Mouse (Mus musculus): ENCODE results near the gene Sdk2.

Sdk2 gene

DNA sequence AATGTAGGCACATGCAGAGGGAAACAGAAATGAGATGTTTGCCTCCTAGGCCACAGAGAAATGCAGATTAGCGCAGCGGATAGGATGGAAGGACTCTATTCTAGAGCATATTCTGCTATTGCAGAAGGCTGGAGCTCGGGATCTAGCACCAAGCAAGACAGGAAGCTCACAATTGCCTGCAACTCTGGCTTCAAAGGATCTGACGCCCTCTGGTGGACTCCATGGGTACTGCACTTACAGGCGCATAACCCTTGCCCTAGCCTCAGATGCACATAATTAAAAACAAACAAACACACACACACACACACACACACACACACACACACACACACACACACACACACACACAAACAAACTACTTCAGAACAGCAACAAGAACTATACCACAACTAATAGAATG lies 203.4 kb downstream of the Sdk2 start:
- in situ Hi-C loops (cut with MboI; ENCODE audit: low sequenced_read_pairs), result loop anchor here (10.0 kb wide), 1 partner anchor 771 kb away; no protein-coding TSS in a partner anchor

DNA sequence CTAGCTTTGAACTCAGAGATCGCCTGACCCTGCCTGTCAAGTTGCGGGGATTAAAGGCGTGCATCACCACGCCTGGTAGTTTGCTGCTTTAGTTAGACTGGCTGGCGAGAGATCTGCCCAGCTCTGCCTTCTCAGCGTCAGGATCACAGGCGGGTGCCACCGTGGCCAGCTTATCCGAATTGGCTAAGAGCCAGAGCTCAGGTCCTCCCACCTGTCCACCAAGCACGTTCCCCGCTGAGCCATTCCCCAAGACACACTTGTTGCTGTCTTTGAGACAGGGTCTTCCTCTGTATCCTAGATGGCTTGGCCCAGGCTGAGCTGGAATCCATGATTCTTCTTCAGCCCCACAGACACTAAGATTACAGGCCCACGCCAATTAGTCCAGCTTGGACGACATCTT lies 211.2 kb downstream of the Sdk2 start:
- in situ Hi-C loops (cut with MboI; ENCODE audit: low sequenced_read_pairs), result no loop called here

DNA sequence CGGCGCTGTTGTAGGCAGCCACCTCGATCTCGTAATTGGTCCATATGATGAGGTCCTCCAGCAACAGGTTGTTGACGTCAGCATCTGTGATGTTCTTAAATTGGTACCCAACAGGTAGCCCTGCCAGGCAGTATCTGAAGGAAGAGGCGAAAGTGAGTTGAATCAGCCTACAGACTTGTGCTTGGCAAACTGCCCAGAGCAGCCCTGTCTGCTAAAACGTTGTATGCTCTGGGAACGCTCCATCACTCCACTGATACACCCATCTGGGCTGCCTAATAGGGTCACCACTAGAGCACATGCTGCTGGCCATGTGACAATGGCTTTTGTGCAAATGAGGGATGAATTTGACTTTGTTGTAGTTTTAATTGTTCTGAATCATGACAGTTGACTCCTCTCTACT lies 215.1 kb downstream of the Sdk2 start:
- in situ Hi-C loops (cut with MboI; ENCODE audit: low sequenced_read_pairs), result no loop called here

DNA sequence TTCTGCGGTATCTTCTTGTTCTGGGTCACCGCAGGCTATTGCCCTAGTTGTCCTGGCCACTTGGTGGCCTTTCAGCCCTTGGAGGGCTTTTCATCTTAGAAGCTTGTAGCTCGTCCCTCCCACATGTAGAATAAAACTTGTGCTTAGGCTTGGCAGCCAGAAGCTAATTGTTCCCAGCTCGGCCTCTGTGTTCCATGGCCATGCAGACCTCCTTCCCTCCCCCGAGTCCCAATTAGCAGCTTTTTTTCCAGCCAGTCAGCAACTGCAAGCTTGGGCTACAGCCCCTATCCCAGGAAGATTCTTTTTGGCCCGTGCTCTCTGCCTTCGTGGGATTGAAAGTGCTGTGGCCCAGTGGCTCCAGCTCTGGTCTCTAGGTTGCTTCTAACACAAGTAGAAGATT lies 217.5 kb downstream of the Sdk2 start:
- in situ Hi-C loops (cut with MboI; ENCODE audit: low sequenced_read_pairs), result no loop called here

DNA sequence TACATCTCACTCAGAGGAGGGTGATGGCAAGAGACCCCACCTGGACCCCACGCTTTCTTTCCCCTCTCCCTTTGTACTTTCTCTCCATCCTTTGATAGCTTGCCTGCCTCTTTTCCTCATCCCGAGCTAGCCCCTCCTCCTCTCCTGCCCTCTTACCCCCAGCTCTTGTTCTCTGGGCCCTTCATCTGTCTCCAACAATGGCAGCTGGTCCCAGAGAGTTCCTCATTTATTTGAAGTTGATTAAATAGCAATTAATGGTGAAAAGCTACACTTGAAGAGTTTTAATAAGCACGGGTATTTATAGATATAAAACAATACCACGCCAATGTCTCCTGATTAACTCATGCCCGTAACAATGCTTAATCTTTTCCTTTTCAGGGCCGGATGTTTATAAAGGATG lies 222.9 kb downstream of the Sdk2 start:
- in situ Hi-C loops (cut with MboI; ENCODE audit: low sequenced_read_pairs), result no loop called here

DNA sequence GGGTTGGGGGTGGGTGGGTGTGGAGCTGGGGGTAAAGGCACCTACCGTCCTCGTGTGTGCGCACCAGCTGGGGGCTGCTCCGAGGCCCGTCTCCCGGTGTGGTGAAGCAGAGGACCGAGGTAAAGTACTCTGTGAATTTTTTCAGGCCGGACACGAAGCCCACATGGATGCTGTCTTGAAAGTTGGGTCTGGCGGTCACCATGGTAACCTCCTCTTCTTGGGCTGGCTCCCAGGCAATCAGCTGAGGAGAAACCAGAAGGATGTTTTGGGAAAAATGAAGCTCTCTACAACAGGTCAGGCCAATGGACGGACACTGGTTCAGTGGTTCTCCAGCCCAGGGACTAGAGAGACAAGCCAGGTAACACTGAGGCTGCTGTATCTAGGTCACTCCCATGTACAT lies 224.0 kb downstream of the Sdk2 start:
- in situ Hi-C loops (cut with MboI; ENCODE audit: low sequenced_read_pairs), result no loop called here

DNA sequence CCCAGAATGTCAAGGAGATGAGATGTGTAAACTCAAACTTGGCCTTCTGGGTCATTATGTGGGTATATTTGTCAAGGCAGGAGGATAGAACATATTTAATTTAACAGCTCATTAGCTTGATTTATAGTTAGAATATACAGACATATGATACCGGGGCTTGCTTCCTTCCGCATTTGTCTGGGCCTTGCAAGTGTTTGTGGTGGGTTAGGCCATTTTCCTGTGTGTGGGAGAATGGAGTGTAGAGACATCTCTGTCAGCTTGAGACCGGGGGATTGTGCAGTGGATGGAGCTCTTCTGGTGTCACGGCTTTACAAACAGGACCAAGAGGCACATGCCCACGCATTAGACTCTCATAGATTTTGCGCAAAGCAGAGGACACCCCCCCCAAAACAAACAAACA lies 235.2 kb downstream of the Sdk2 start:
- in situ Hi-C loops (cut with MboI; ENCODE audit: low sequenced_read_pairs), result no loop called here

DNA sequence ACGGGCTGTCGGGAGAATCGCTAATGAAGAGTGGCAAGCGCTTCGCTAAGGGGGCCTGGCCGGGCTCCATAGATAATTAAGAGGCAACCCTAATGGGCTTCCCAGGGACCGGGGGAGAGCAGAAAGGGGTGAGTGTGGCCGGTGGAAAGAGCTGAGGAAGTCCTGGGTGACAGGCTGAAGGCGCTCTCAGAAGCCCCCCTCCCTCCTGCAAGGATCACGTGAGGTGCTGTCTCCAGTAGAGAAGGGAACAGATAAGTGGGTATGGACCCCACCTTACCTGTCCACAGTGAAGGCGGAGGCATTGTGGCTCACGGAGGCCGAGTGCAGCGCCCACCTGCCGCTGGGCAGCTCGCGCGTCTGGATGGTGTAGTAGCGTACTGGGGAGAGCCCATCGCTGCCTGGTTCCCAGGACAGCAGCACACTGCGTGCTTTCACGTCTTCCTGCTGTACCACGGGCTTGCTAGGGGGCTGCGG lies 238.7 kb downstream of the Sdk2 start:
- in situ Hi-C loops (cut with MboI; ENCODE audit: low sequenced_read_pairs), result no loop called here

DNA sequence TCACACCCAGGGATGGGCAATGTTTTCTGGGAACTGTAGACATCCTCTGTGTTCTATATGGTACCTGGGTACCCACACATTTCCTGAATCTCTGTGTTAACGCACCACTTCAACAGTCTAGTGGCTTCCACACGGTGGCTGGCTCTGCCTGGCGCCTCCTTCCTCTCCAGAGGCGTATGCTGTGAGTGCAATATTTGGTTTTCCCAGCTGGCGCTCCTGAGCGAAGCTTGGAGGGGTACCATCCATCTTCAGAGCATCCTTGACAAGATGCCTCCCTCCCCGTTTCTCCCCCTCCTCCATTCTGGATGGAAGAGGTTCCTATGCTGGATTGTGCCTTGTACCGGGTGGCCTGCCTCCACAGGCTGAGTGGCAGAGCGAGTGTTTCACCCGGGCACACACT lies 246.8 kb downstream of the Sdk2 start:
- in situ Hi-C loops (cut with MboI; ENCODE audit: low sequenced_read_pairs), result loop anchor here (25.0 kb wide), 2 partner anchors 508 to 633 kb away; no protein-coding TSS in a partner anchor

DNA sequence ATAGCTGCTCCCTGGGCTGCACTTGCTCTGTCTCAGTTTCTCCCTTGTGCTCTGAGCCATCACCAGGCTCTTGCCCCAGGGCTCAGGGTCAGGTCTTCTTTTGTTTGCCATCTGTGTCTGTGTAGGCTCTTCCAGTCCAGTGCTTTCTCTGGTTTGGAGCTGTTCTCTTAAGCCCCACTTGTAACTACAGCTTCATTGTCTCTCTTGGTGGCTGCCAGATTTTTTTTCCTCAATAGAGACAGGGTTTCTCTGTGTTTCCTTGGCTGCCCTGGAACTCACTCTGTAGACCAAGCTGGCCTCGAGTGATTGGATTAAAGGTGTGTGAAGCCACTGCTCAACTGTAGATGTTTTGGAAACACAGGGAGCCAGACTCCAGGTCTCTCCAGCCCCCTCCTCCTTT lies 247.8 kb downstream of the Sdk2 start:
- in situ Hi-C loops (cut with MboI; ENCODE audit: low sequenced_read_pairs), result loop anchor here (25.0 kb wide), 2 partner anchors 507 to 632 kb away; no protein-coding TSS in a partner anchor

DNA sequence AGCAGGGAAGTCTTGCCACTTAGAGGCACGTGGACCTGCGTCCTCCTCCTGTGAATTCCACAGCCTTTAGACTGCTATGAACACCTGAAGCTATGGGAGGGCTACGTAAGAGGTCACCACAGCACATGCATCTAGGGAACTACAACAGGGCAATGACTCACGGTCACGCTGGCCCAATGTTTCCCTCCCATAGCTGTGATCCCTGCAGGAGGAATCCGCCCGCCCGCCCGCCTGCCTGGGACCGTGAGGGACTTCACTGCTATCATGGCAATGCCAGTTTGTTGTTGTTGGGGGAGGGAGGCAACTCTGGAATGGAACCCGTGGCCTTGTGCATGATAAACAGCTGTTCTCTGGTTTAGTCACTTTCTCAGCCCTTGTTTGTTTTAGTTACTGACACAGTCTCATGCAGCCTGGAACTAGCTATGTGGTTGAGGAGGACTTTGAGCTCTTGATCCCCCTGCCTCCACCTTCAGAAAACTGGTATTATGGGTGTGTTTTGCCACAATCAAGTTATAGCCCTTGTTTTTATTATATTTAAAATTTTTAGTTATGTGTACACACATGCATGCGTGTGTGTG lies 249.8 kb downstream of the Sdk2 start:
- in situ Hi-C loops (cut with MboI; ENCODE audit: low sequenced_read_pairs), result loop anchor here (25.0 kb wide), 2 partner anchors 505 to 630 kb away; no protein-coding TSS in a partner anchor

DNA sequence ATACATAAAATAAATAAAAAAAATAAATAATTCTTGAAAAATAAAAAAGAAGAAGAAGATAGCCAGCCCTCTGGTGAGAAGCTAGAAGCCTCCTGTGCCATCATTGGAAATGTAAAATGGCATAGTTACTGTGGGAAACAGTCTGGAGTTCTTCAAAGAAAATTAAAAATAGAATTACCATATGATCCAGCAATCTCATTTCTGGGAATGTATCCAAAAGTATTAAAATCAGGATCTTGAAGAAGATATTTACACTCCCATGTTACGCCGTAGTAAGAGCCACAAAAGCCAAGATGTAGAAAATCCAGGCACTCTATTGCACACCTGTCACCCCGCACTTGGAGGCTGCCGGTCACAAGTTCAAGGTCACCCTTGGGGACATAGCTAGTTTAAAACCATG lies 250.4 kb downstream of the Sdk2 start:
- in situ Hi-C loops (cut with MboI; ENCODE audit: low sequenced_read_pairs), result loop anchor here (25.0 kb wide), 2 partner anchors 504 to 629 kb away; no protein-coding TSS in a partner anchor

DNA sequence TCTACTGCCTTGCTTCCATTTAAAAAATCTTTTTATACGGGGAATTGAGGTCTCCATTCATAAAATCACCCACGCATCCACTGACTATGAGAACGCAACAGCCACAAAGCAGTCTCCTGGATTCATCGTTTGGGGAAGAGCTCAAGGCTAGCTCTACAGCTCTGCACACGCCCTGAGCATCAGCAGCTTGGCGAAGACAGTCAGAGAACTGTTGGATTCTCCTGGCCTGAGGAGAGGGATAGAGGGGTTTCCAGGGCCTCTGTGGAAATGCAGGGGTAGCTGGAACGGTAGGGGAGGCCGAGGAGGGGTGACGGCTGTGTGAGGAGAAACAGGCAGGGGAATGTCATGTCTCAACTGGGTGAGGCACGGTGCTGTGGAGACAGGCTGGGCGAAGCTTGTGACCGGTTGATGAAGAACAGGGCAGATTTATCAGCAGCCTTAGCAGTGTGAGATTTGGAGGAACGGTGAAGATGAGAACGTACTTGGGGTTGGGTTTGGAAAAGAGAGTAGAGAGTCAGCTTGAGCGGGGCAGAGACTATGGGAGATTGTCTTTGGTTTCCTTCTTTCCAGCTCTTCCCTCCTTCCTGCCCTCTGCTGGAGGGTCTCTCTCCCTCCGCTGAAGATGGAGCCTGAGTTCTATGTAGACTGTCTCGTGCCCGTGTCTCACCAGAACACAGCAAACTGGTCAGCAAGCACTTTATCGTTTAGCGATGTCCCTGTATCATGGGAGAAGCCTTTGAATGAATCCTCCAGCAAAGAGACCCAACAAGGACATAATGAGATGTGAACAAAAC lies 255.1 kb downstream of the Sdk2 start:
- in situ Hi-C loops (cut with MboI; ENCODE audit: low sequenced_read_pairs), result loop anchor here (25.0 kb wide), 2 partner anchors 499 to 624 kb away; no protein-coding TSS in a partner anchor

DNA sequence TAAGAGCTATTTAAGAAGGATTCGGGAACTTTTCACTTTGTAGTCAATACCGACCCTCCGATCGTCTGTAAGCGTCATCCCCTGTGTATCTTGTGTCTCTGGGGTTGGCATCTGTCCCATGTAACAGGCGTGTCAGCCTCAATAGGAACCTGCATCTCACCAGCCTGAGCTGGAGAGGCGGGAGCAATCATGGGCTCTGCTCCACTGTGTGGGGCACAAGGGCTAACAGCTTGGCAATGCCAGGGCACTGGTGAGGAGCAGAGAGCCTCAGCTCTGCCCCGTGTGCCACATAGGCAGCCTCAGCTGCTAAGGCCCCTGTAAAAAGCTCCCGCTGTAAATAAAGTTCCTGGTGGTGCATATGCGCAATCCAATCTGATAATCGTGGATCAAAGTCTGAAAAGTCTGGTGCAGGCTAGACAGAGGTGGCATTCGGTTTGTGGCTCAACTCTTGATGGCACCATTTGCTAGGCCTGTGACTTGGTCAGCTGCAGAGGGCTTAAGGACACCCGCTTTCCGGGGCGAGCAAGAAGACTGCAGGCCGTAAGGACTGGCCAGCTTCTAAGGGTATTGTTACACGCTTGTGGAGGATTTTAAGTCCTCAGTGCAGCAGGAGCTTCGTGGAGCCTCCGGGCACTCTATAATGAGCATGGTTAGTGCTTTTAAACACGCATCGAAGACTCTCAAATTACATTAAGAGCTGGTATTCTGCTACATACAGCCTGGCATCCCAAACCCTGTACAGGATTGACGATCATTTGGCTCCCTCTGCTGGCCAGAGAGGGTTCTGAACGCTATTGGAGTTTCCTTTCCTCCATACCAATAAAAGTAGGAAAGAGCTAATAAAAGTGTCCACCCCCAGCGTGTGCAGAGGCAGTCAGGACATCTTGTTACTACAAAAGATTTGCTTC lies 256.0 kb downstream of the Sdk2 start:
- in situ Hi-C loops (cut with MboI; ENCODE audit: low sequenced_read_pairs), result loop anchor here (25.0 kb wide), 2 partner anchors 499 to 624 kb away; no protein-coding TSS in a partner anchor

DNA sequence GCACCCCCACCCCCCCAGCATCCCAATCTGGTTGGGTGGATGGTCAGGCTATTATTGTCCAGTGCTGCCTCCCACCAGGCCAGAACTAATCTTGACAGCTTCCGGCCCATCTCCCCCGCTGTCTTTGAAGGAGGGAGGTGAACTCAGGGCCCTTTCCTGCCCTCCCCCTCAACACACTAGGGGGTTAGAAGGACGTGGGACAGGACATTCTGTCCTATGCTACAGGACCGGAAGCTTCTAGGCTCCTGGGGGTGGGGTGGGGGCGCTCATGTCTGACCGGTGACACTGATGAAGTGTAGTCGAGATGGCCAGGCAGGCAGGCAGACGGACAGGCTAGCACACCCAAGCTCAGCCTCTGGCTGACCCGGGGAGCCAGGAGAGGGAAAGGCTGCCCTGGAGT lies 259.8 kb downstream of the Sdk2 start:
- in situ Hi-C loops (cut with MboI; ENCODE audit: low sequenced_read_pairs), result loop anchor here (5.0 to 25.0 kb wide), 3 partner anchors 105 to 620 kb away; no protein-coding TSS in a partner anchor

DNA sequence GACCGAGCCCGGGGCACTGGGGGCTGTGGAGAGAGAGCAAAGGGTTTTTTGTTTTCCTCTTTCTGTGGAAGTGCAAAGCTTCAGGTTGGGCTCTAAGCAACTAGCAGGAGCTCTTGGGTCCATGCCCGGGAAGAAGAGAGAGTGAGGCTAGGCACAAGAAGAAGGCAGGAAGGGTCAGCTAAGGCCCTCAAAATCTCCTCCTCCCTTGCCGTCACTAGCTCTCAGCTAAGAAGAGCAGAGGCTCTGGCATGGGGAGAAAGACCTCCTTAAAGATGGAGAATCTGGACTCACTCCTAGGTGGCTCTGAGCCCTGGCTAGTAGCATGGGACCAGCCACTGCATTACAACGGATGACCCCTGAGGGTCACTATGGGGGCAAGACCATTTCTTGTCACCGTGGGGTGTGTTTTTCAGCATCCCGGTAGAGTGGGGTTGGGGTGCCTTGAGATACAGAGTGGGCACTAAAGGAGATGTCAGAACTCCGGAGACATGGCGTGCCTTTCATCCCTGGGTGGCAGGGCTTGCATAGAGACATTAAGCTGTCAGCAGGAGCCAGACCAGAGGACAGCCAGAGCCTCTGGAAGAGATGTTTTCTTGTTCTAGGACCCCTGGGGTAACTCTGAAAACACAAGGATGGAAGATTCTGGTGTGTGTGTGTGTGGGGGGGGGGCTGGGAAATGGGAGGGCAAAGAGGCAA lies 260.3 kb downstream of the Sdk2 start:
- in situ Hi-C loops (cut with MboI; ENCODE audit: low sequenced_read_pairs), result loop anchor here (5.0 to 25.0 kb wide), 3 partner anchors 104 to 619 kb away; no protein-coding TSS in a partner anchor

DNA sequence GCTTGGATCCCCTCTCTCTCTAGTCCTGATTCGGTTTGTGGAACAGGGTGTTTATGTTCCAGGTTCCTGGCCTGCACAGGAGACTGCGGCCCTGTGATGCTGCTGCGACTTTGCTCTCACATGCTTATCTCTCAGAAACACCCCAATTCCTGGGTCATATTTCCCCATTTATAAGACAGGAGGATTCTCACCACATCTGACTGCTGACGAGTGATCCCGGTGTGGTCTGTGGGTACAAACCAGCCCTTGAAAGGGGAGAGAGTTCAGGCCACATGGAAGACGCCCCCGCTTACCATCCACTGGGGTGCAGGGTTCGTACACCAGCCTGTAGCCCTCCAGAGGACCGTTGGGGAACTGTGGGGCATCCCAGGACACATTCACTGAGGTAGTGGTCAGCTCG lies 260.9 kb downstream of the Sdk2 start:
- in situ Hi-C loops (cut with MboI; ENCODE audit: low sequenced_read_pairs), result loop anchor here (5.0 to 25.0 kb wide), 3 partner anchors 104 to 619 kb away; no protein-coding TSS in a partner anchor

DNA sequence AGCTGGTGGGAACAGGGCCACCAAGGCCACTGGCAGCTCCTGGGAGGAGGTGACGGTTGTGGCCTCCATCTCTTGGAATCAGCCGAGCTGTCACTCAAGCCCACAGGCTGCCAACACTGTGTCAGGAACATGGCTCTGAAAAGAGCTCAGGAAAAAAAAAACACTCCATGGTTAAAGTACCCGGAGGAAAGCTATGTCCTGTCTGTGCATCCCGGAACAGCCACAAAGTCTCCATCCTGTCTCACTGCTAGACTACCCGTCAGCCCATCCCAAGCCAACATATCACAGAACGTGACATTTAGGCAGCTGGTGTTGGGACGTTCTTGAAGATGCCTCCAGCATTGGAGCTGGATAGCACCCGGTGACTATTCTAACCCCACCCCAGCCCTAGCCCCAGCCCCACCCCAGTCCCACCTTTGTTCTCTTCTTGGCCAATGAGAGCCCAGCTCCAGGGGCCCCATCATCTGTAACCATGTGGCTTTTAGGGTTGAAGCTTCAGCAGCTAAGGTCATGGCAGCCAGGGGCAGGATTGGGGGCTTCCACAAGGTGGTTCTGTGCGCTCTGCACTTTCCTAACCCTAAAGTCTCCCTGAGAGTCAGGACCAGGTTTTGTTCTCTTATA lies 263.4 kb downstream of the Sdk2 start:
- in situ Hi-C loops (cut with MboI; ENCODE audit: low sequenced_read_pairs), result loop anchor here (25.0 kb wide), 2 partner anchors 491 to 616 kb away; no protein-coding TSS in a partner anchor

DNA sequence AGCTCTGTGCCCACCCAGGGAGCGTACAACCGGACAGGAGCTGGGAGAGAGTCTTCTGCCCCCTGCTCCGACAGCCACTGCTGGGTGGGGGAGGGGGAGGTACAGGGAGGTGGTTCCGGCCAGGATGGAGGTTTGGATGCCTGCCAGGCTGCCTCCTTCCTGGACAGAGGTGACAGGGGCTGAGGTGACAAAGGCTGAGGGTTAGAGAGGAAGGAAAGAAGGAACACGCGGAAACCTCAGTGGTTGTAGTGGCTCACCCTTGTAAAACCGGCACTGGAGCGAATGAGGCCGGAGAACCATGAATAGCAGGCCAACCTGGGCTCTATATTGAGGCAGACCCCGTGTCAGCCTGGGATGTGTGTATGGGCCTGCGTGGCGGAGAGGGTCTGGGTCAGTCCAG lies 264.4 kb downstream of the Sdk2 start:
- in situ Hi-C loops (cut with MboI; ENCODE audit: low sequenced_read_pairs), result loop anchor here (25.0 kb wide), 2 partner anchors 490 to 615 kb away; no protein-coding TSS in a partner anchor

All from CH12F3 (cell line).